Mouse (Mus musculus): ENCODE data around the gene Hook2.

GRCm38 (mm10) chr8:84989311-84989731 lies 1.1 kb upstream of the Hook2 start:
- TF ChIP-seq POLR2A (IDR thresholded peaks at IDR 0.05; ENCODE audit: insufficient read depth, low read depth, low read length): no peak
- TF ChIP-seq EP300 (IDR thresholded peaks at IDR 0.05; ENCODE audit: insufficient read depth, low read depth, low read length): no peak

All from heart, adult 2 months (tissue).